Mouse (Mus musculus): ENCODE results near the gene Galnt14.

The Galnt14 gene

GRCm38 (mm10) chr17:73710042-73710911 is at the start of gene Galnt14:
Gene Galnt14, minus strand, starts transcription at chr17:73710453.
- no peak for TF ChIP-seq CTCF (conservative IDR thresholded peaks at IDR 0.05; ENCODE audit: low read length)
- TF ChIP-seq NANOG (IDR thresholded peaks at IDR 0.05; ENCODE audit: borderline replicate concordance, low read length) = no peak
- no peak for TF ChIP-seq POU5F1 (IDR thresholded peaks at IDR 0.05; ENCODE audit: borderline replicate concordance, low read length)
- Histone ChIP-seq H3K4me1 (replicated peaks; ENCODE audit: low read depth, low read length) (peaks cover 3% of the 10 kb centered on the region; the same call in 1 of the 2 replicates), H3K4me3 (replicated peaks; ENCODE audit: low read length) (peak within 1 kb of the TSS; percentile 84), H3K36me3 (ENCODE audit: insufficient read depth, low read length) (no peaks in the 10 kb centered on the region), H3K27me3 (ENCODE audit: insufficient read depth, low read length) (peaks cover 77% of the 10 kb centered on the region), H3K9me3 (ENCODE audit: low read length) (peaks cover 9% of the 10 kb centered on the region)

- H3K4me1 ChIP-seq (replicated peaks; ENCODE audit: low read depth, low read length) = no peaks in the 10 kb centered on the region
- H3K27me3 ChIP-seq (ENCODE audit: insufficient read depth, low read length) = no peaks in the 10 kb centered on the region
- TF ChIP-seq CTCF (conservative IDR thresholded peaks at IDR 0.05; ENCODE audit: low read length) (peak; percentile 50), NANOG (IDR thresholded peaks at IDR 0.05; ENCODE audit: borderline replicate concordance, low read length) (no peak), POU5F1 (IDR thresholded peaks at IDR 0.05; ENCODE audit: borderline replicate concordance, low read length) (no peak)
- H3K36me3 ChIP-seq (ENCODE audit: insufficient read depth, low read length) = no peaks in the 10 kb centered on the region
- H3K4me3 ChIP-seq (replicated peaks; ENCODE audit: low read length) = no peak overlapping the region
- no peaks in the 10 kb centered on the region for H3K9me3 ChIP-seq (ENCODE audit: low read length)
These were observed 33.5 kb upstream of the Galnt14 start for GRCm38 (mm10) chr17:73743681-73744311.

DNA sequence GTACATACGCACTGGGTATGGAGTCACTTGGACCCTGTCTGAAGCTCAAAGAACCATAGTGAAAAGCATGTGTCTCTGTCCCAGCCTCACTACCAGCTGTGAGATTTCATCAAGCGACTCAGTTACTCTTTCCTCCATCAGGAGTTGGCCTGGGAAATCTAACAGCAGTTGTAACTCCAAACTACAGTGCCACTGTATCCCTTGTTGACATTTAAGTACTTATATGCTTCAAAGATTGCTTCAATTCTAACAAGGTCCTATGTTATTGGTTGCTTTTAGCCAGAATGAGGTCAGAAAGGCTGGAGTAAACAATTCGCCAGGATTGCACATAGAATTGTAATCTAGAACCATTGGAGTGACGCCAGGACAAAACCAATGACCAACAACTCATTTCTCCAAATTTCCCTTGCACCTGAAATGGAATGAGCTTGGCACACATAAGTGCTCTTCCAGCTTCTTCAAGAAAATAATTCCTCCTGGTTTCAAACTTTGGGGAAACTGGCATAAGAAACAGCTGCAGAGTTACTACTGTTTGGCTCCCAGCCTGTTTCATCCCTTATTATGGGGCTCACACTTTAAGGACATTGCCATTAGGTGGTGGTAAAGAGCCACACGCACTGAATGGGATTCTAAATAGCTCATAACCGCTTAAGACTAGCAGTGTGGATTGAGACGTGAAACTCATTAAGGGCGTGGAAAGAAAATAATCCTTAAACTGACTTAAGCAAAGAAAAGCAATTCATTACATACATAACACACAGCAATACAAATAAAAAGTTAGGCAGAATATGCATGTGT is 13.8 kb upstream of the Galnt14 start:
- no peaks in the 10 kb centered on the region for H3K36me3 ChIP-seq (ENCODE audit: insufficient read depth, low read length)
- TF ChIP-seq POU5F1 (IDR thresholded peaks at IDR 0.05; ENCODE audit: borderline replicate concordance, low read length) = no peak
- TF ChIP-seq NANOG (IDR thresholded peaks at IDR 0.05; ENCODE audit: borderline replicate concordance, low read length) = no peak
- TF ChIP-seq CTCF (conservative IDR thresholded peaks at IDR 0.05; ENCODE audit: low read length) = peak; percentile 21; the same call in 1 of the 2 replicates
- H3K4me1 ChIP-seq (replicated peaks; ENCODE audit: low read depth, low read length) = no peaks in the 10 kb centered on the region
- H3K27me3 ChIP-seq (ENCODE audit: insufficient read depth, low read length) = no peaks in the 10 kb centered on the region; the same call in 1 of the 2 replicates
- no peaks in the 10 kb centered on the region for H3K9me3 ChIP-seq (ENCODE audit: low read length)
- H3K4me3 ChIP-seq (replicated peaks; ENCODE audit: low read length) = no peak overlapping the region

DNA sequence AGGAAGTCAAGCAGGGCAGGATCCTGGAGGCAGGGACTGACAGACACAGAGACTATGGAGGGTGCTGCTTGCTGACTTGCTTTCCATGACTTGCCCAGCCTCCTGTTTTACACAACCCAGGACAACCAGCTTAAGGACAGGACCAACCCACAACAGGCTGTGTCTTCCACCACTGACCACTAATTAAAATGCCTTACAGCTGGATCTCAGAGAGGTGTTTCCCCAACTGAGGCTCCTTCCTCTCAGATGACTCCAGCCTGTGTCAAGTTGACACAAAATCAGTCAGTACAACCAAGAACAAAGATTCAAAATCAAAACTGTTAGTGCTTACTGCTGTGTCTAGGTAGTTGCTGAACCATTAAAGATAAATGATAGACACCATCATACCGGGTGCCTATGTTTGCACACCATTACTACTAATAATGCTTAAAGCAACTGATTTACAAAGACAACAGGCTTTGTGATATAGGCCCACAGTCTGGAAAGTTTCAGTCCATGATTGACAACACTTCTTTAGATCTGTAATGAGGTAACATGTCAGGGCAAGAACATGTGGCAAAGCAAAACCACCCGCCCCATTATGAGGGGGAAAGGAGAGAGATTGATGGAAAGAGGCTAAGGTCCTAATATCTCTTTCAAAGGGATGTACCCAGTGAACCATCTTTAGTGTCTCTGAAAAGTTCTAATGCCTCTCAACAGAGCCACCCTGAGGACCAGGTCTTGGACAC is 8.9 kb upstream of the Galnt14 start:
- Histone ChIP-seq H3K4me3 (replicated peaks; ENCODE audit: low read length) (no peak overlapping the region), H3K36me3 (ENCODE audit: insufficient read depth, low read length) (no peaks in the 10 kb centered on the region), H3K27me3 (ENCODE audit: insufficient read depth, low read length) (peaks cover 5% of the 10 kb centered on the region; the same call in 1 of the 2 replicates), H3K9me3 (ENCODE audit: low read length) (no peaks in the 10 kb centered on the region), H3K4me1 (replicated peaks; ENCODE audit: low read depth, low read length) (no peaks in the 10 kb centered on the region)
- TF ChIP-seq NANOG (IDR thresholded peaks at IDR 0.05; ENCODE audit: borderline replicate concordance, low read length) (no peak), CTCF (conservative IDR thresholded peaks at IDR 0.05; ENCODE audit: low read length) (no peak), POU5F1 (IDR thresholded peaks at IDR 0.05; ENCODE audit: borderline replicate concordance, low read length) (no peak)

- no peak overlapping the region for H3K4me3 ChIP-seq (replicated peaks; ENCODE audit: low read length)
- TF ChIP-seq POU5F1 (IDR thresholded peaks at IDR 0.05; ENCODE audit: borderline replicate concordance, low read length) (no peak), NANOG (IDR thresholded peaks at IDR 0.05; ENCODE audit: borderline replicate concordance, low read length) (no peak), CTCF (conservative IDR thresholded peaks at IDR 0.05; ENCODE audit: low read length) (no peak)
- H3K4me1 ChIP-seq (replicated peaks; ENCODE audit: low read depth, low read length) = no peaks in the 10 kb centered on the region; the same call in 1 of the 2 replicates
- no peaks in the 10 kb centered on the region for H3K36me3 ChIP-seq (ENCODE audit: insufficient read depth, low read length)
- no peaks in the 10 kb centered on the region for H3K9me3 ChIP-seq (ENCODE audit: low read length)
- peaks cover 25% of the 10 kb centered on the region for H3K27me3 ChIP-seq (ENCODE audit: insufficient read depth, low read length)
These were observed 6.4 kb upstream of the Galnt14 start for GRCm38 (mm10) chr17:73716684-73717083.

DNA sequence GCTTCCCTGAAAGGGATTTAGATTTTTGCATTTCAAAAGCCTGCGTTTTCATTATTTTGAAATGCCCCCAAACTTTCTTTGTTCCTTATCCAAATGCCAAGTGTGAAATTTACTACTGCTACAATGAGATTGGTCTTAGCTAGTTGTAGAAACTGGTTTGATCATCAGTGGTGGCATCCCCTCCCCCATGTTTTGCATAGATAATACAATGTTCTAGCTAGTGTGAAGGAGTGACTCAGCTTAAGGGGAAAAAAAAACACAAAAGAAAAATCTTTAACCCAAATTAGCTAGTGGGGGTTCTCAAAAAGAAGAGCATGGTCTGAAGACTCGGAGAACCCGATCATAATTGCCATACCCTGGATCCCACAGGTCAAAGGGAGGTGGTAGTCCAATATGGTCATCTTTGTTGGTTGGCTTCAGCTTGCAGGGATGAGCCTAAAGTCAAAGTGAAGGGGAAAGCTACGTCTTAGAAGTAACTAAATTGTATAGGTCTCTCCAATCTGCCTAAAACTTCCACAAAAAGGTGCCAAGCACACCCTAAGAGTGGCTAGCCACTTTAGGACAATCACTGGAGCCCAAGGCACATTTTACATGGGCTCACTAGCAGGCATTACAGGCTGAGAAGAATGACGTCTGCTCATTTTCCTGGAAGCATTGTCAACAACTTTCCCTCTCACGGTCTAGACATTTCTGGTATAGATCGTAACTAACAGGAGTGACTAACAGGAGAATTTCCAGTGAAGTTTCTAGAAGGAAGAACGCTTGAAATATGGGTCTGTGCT is 4.4 kb upstream of the Galnt14 start:
- Histone ChIP-seq H3K4me3 (replicated peaks; ENCODE audit: low read length) (no peak overlapping the region), H3K36me3 (ENCODE audit: insufficient read depth, low read length) (no peaks in the 10 kb centered on the region), H3K27me3 (ENCODE audit: insufficient read depth, low read length) (peaks cover 45% of the 10 kb centered on the region), H3K4me1 (replicated peaks; ENCODE audit: low read depth, low read length) (peaks cover 3% of the 10 kb centered on the region; the same call in 1 of the 2 replicates), H3K9me3 (ENCODE audit: low read length) (no peaks in the 10 kb centered on the region)
- TF ChIP-seq CTCF (conservative IDR thresholded peaks at IDR 0.05; ENCODE audit: low read length) (no peak), NANOG (IDR thresholded peaks at IDR 0.05; ENCODE audit: borderline replicate concordance, low read length) (no peak), POU5F1 (IDR thresholded peaks at IDR 0.05; ENCODE audit: borderline replicate concordance, low read length) (no peak)

DNA sequence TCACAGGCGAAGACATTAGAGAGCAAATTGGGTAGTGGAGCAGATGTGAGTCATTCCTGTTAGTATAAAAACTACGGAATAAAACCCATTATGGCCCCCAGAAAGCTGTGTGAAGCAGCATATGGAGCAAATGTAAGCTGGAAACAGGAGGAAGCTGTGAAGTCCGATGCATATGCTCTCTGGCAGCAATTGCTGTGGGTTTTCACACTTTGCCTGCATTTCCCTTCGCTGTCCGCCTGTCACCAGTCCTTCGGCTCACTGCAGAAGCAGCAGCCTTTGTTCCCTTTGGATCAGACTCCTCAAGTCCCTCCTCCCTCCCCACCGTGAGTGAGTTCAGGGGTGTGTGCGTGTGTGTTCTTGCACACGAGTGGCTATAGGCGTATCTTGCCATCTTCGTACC is 3.1 kb upstream of the Galnt14 start:
- Histone ChIP-seq H3K27me3 (ENCODE audit: insufficient read depth, low read length) (peaks cover 58% of the 10 kb centered on the region), H3K9me3 (ENCODE audit: low read length) (no peaks in the 10 kb centered on the region), H3K4me1 (replicated peaks; ENCODE audit: low read depth, low read length) (peaks cover 3% of the 10 kb centered on the region; the same call in 1 of the 2 replicates), H3K36me3 (ENCODE audit: insufficient read depth, low read length) (no peaks in the 10 kb centered on the region), H3K4me3 (replicated peaks; ENCODE audit: low read length) (no peak overlapping the region)
- no peak for TF ChIP-seq POU5F1 (IDR thresholded peaks at IDR 0.05; ENCODE audit: borderline replicate concordance, low read length)
- TF ChIP-seq NANOG (IDR thresholded peaks at IDR 0.05; ENCODE audit: borderline replicate concordance, low read length) = no peak
- TF ChIP-seq CTCF (conservative IDR thresholded peaks at IDR 0.05; ENCODE audit: low read length) = no peak

Data from E14TG2a.4 (cell line).